Mouse (Mus musculus) layer of hippocampus, adult 2 months (tissue): ENCODE measurements around the gene Ctnna2. TPM values are rescaled to one million over a fixed set of nuclear protein-coding genes. Genes with fewer than 3 reads are reported as not detected.

Experiments used
- DNase-seq, 2 experiments: peaks; one replicate each; pipeline ENCODE4 v3.0.0; 2022; ENCODE audit warnings: low spot score in 2 of 2
- H3K27ac ChIP-seq: fragments of 200-600 bp; 2 replicates; pipeline ENCODE4 v1.8.1; 2022
- H3K4me3 ChIP-seq: fragments of 200-600 bp; 2 replicates; pipeline ENCODE4 v1.8.1; 2022; ENCODE audit warnings: mild to moderate bottlenecking
- CTCF ChIP-seq: fragments of 200-600 bp; conservative IDR thresholded peaks from 2 replicates; pipeline ENCODE4 v1.8.1; 2022; ENCODE audit warnings: antibody characterized with exemption, mild to moderate bottlenecking, moderate library complexity
- total RNA-seq, 2 experiments: library from RNA; stranded (reverse); gene quantifications; 2 replicates each; pipeline ENCODE4 v1.2.3; 2021

Gene Ctnna2
- total RNA-seq, 2 experiments from 2014 or later, result 91.4 to 91.7 TPM

DNA sequence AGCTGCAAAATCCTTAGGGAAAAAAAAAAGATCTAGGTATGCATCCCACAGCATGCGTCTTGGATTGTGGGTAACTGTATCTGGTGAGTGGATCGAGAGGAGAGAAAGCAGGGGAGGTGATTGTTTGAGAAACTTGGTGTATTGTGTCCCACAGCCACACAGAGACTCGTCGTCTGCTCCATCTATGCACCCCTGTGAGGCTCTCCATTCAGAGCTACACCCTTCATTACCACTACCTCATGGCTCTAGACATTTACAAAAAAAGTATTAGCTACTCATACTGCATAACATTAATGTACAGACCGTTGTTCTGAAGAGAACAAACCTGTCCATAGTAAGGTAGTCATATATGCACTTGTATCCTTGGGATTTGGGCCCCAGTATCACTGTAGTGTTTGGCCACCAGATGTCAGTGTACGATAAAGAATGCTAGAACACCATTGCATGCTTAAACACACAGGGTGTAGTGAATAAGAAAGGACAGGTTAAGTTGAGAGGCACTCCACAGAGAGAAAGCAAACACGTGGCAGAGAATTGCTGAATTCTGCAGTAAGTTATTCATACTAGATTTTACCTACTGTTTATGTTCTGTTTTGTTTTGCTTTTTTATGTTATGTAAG lies 350.8 kb downstream of the Ctnna2 start:
- DNase-seq, result peak; percentile 29 to 50
- Histone ChIP-seq H3K4me3 (no peak overlapping the region), H3K27ac (no peak overlapping the region)
- TF ChIP-seq CTCF, result peak; percentile 82

DNA sequence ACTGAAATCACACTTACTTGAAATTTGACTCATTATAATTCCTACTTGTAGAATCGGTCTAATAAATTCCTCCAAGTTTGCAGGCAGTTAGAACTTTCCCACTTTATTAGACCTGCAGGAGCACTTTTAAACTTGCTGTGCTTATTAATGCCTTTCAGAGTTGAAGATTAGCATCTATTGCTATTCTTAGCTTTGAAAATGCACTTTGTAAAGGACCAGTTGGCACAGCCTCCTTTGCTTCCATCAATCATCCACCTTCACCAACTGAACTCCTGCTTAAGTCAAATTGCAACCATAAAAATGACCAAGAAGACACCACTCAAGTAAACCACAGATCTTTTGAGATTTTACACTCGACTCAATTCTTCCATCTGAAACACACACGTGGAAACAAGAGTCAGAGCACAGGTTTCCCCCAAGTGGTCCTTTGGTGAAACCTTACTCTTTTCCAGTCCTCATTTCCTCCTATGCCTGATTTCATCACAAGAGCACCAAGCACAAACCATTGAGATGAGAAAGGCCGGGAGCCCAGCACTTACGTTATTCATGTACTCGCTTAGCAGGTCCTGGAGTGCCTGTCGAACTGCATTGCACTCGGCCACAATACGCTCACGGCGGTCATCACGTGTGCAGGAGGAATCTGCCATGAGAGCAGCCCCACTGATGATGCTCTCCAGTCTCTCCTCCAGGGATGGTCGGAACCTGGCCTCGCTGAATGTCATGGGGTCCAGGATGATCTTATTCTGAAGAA lies 374.7 kb downstream of the Ctnna2 start:
- DNase-seq, result no peak
- TF ChIP-seq CTCF, result no peak
- peak overlapping the region; percentile 83 for H3K27ac ChIP-seq
- no peak overlapping the region for H3K4me3 ChIP-seq

- no peak overlapping the region for H3K4me3 ChIP-seq
- peak overlapping the region; percentile 83 for H3K27ac ChIP-seq
- no peak for TF ChIP-seq CTCF
- peak; percentile 29 to 53 for DNase-seq
Measured at GRCm38 (mm10) chr6:77603914-77604313, 375.6 kb downstream of the Ctnna2 start.

DNA sequence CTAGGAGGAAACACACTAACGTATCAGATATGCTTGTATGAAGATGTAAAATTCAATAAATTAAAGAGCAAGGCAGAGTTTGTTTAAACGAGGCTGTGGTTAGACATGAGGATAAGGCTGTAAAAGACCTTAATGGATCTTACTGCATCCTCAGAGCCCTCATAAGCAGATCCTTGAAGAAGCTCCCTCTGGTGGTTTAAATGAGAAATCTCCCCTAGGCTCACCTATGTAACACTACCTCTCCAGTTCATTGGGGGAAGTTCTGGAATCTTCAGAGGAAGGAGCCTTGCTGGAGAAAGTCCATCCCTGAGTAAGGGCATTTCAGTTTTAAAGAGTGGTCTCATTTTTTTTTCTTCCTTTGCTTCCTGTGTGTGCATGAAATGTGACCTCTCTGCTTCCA lies 380.3 kb downstream of the Ctnna2 start:
- H3K4me3 ChIP-seq, result no peak overlapping the region
- DNase-seq, result no peak
- no peak overlapping the region for H3K27ac ChIP-seq
- peak; percentile 78 for TF ChIP-seq CTCF

- DNase-seq, result no peak
- Histone ChIP-seq H3K27ac (no peak overlapping the region), H3K4me3 (no peak overlapping the region)
- peak; percentile 73 for TF ChIP-seq CTCF
Measured at GRCm38 (mm10) chr6:77582568-77582967, 396.9 kb downstream of the Ctnna2 start.

DNA sequence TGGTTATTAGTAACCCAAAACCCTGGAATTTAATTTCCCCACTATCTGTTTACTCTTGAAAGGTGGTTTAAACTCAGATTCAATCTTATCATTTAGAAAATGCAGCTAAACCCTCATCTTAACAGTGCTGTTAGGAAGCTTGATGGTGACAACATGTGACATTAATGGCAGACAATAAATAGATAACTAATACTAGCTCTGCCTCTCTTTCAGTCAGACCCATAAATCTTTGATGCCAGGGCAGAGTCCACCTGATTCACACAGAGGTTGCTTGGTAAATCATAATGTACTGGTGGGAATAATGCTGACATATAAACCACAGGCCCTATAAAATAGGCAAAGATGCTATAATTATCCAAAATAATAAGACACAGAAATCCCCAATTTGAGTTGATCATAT lies 398.6 kb downstream of the Ctnna2 start:
- Histone ChIP-seq H3K4me3 (no peak overlapping the region), H3K27ac (no peak overlapping the region)
- no peak for TF ChIP-seq CTCF
- no peak for DNase-seq

DNA sequence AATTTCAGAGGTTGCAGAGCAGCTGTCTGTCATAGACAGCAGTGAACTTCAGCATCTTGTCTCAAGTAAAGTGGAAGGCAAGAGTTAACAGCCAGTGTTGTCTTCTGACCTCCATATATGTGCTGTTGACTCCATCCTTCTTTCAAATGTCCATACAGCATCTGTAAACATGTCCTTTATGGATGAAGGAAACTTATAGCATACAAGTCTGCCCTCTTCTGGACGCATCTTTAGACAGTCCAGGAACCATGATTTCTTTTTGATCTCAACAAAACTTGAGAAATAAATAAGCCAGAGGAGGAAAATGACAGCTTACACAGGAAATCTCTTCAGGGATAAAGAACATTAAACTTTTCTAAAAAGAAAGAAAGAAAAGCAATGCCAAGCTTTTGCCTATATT lies 400.9 kb downstream of the Ctnna2 start:
- Histone ChIP-seq H3K4me3 (no peak overlapping the region), H3K27ac (no peak overlapping the region)
- DNase-seq, result no peak
- TF ChIP-seq CTCF, result peak; percentile 78

GRCm38 (mm10) chr6:77577585-77577984 lies 401.9 kb downstream of the Ctnna2 start:
- no peak for DNase-seq
- peak; percentile 72 for TF ChIP-seq CTCF
- H3K27ac ChIP-seq, result no peak overlapping the region
- no peak overlapping the region for H3K4me3 ChIP-seq

GRCm38 (mm10) chr6:77572614-77573013 lies 406.9 kb downstream of the Ctnna2 start:
- H3K4me3 ChIP-seq, result no peak overlapping the region
- peak; percentile 84 for TF ChIP-seq CTCF
- peak; percentile 59 to 62 for DNase-seq
- peak overlapping the region; percentile 34; the same call in 1 of the 2 replicates for H3K27ac ChIP-seq

DNA sequence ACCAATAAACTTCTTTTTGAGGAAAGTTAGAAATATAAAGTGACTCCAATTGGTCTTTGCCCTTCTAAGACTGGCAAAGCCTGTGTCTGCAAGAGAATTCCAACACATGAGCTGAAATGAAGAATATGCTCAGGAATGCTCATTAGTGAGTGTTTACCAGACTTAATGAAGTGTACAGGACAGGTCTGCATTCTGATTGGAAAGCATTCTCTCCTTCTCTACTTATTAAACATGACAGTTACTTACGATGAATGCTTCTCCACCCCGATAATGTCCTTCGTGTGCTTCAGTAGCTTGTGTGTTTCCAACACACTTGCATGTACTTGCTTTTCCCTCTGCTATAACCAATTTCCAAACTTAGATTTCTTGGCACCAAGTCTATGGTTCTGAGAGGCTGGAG lies 409.6 kb downstream of the Ctnna2 start:
- DNase-seq, result no peak
- H3K27ac ChIP-seq, result no peak overlapping the region
- TF ChIP-seq CTCF, result no peak
- no peak overlapping the region for H3K4me3 ChIP-seq

DNA sequence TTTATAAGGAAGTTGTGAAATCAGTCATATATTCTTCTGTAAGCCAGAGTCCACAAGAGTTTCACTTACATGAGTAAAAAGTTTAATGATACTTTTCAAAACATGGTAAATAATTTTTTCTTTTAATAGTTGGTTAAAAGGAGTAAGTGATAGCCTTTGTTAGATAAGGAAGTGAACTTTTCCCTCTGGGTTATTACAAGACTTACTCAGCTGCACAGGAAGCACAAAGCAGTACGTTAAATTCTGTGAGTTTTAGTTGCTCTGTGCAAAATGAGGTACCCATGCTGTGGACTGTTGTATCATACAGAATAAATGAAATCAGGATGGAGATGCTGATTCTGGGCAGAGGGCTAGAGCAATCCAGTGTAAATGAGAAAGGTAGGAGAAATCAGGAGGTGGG lies 423.3 kb downstream of the Ctnna2 start:
- no peak for DNase-seq
- Histone ChIP-seq H3K27ac (no peak overlapping the region), H3K4me3 (no peak overlapping the region)
- no peak for TF ChIP-seq CTCF

- H3K27ac ChIP-seq, result peak overlapping the region; percentile 25; the same call in 1 of the 2 replicates
- DNase-seq, result no peak
- H3K4me3 ChIP-seq, result peak overlapping the region; percentile 42
- TF ChIP-seq CTCF, result no peak
Measured at GRCm38 (mm10) chr6:77537055-77537807, 442.3 kb downstream of the Ctnna2 start.

GRCm38 (mm10) chr6:77527636-77528035 lies 451.9 kb downstream of the Ctnna2 start:
- Histone ChIP-seq H3K4me3 (no peak overlapping the region), H3K27ac (no peak overlapping the region)
- no peak for DNase-seq
- no peak for TF ChIP-seq CTCF

DNA sequence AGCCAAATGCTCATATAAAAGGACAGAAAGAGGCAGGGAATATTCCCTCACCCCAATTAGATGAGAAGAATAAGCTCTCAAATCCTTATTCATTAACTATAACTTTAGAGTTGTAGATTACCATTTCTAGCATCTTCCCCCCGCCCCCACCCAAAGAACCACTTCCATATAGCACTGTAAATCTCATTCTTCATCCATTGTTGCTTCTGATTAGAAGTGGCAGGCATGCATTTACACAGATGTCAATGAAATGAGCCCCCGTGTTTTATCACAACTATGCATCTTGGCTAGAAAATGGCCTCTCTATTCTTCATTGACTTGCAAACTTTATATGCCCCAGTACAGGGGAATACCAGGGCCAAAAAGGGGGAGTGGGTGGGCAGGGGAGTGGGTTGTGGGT lies 457.7 kb downstream of the Ctnna2 start:
- DNase-seq, result no peak
- H3K4me3 ChIP-seq, result no peak overlapping the region
- H3K27ac ChIP-seq, result no peak overlapping the region
- no peak for TF ChIP-seq CTCF
